Mouse (Mus musculus): ENCODE results near the gene Ccnyl1. TPM values are rescaled to one million over a fixed set of nuclear protein-coding genes. Genes with fewer than 3 reads are reported as not detected.

The Ccnyl1 gene
- polyA plus RNA-seq, 1 experiment: 31.6 TPM

DNA sequence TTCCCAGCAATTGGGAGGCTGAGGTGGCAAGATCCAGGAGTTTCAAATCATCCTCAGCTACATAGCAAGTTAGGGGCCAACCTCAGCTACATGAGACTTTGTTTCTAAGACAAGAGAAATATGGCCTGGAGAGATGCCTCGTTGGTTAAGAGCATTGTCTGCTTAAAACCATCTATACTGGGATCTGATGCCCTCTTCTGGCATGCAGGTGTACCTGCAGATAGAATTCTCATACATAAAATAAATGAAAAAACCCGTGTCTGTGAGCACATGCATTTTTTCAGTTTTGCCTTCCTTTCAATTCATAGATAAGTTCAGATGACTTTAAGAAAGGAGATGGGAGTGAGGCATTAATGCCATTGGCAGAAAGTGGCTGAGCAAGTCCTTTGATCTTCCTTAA lies 19.6 kb downstream of the Ccnyl1 start:
- H3K4me1 ChIP-seq (ENCODE audit: control insufficient read depth, insufficient read depth, low read length): no peaks in the 10 kb centered on the region
- no peaks in the 10 kb centered on the region for H3K27me3 ChIP-seq (ENCODE audit: control insufficient read depth, insufficient read depth, low read length, poor library complexity, severe bottlenecking)
- H3K36me3 ChIP-seq (ENCODE audit: control insufficient read depth, insufficient read depth, low read length, poor library complexity, severe bottlenecking): no peaks in the 10 kb centered on the region; the same call in 1 of the 2 replicates
- H3K27ac ChIP-seq (ENCODE audit: insufficient read depth, low read length): no peak overlapping the region
- TF ChIP-seq CTCF (IDR thresholded peaks at IDR 0.05; ENCODE audit: low read depth, low read length): no peak
- no peak for TF ChIP-seq EP300 (IDR thresholded peaks at IDR 0.05; ENCODE audit: insufficient read depth, low read depth, low read length)
- TF ChIP-seq POLR2A (IDR thresholded peaks at IDR 0.05; ENCODE audit: insufficient read depth, low read length): no peak
- H3K9ac ChIP-seq (ENCODE audit: low read depth, poor library complexity, severe bottlenecking): no peak overlapping the region
- no peaks in the 10 kb centered on the region for H3K9me3 ChIP-seq (replicated peaks; ENCODE audit: control insufficient read depth, insufficient read depth, low read length, poor library complexity, severe bottlenecking)
- no peak overlapping the region for H3K4me3 ChIP-seq (ENCODE audit: low read depth, low read length)

DNA sequence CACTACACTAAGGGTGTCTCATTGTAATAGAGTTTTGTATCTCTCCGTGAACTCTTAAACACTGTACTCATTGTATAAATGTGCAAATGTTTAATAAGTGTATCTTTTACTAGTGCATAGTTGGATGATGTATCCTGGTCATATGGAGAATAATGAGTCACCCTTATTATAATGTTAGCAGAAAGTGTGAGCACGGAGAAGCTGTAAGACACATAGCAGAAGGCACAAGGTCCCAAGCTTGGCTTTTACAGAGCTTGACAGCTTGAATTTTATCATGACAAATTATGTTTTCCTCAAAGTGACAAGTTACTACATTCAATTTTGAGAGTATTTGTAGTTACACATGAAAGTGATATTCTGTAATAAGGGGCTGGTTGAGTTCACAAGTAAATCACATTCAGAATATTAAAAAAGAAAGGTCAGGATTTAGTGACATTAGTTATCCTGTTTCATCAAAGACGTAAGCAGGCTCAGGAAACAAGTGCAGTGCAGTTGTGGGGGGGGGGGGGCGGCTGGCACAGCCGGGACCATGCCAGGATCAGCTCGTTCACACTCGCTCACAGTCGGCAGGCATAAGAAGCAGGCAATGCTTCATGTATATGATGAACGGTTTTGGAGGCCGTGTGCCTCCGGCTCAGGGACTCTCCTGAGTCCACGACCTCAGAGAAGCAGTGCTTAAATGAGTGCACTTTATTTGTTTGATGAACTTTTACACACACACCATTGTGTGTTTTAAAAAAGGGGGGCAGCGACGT lies 21.9 kb downstream of the Ccnyl1 start:
- no peaks in the 10 kb centered on the region for H3K27me3 ChIP-seq (ENCODE audit: control insufficient read depth, insufficient read depth, low read length, poor library complexity, severe bottlenecking)
- no peak overlapping the region for H3K4me3 ChIP-seq (ENCODE audit: low read depth, low read length)
- H3K36me3 ChIP-seq (ENCODE audit: control insufficient read depth, insufficient read depth, low read length, poor library complexity, severe bottlenecking): no peaks in the 10 kb centered on the region; the same call in 1 of the 2 replicates
- H3K9me3 ChIP-seq (replicated peaks; ENCODE audit: control insufficient read depth, insufficient read depth, low read length, poor library complexity, severe bottlenecking): no peaks in the 10 kb centered on the region
- H3K27ac ChIP-seq (ENCODE audit: insufficient read depth, low read length): no peak overlapping the region
- no peak overlapping the region for H3K9ac ChIP-seq (ENCODE audit: low read depth, poor library complexity, severe bottlenecking)
- no peaks in the 10 kb centered on the region for H3K4me1 ChIP-seq (ENCODE audit: control insufficient read depth, insufficient read depth, low read length)
- TF ChIP-seq EP300 (IDR thresholded peaks at IDR 0.05; ENCODE audit: insufficient read depth, low read depth, low read length): no peak
- TF ChIP-seq POLR2A (IDR thresholded peaks at IDR 0.05; ENCODE audit: insufficient read depth, low read length): no peak
- TF ChIP-seq CTCF (IDR thresholded peaks at IDR 0.05; ENCODE audit: low read depth, low read length): no peak

DNA sequence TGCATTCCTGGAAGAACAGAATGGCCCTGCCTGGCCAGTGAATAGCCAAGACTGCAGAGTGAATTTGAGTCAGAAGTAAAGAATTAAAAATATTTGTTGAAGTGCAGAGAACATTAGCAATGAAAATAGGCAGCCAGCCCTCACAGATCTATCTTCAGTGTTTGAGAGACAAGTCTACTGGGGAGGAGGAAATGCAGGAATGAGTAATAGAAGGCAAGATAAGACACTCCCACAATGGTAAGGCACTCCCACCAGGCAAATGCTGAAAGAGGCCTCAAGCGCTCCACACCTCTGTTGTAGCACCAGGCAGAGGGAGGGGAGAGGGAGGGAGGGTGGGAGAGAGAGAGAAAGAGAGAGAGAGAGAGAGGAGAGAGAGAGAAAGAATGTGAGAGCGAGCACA lies 25.2 kb downstream of the Ccnyl1 start:
- no peaks in the 10 kb centered on the region for H3K27me3 ChIP-seq (ENCODE audit: control insufficient read depth, insufficient read depth, low read length, poor library complexity, severe bottlenecking)
- peaks cover 3% of the 10 kb centered on the region; the same call in 1 of the 2 replicates for H3K36me3 ChIP-seq (ENCODE audit: control insufficient read depth, insufficient read depth, low read length, poor library complexity, severe bottlenecking)
- H3K4me3 ChIP-seq (ENCODE audit: low read depth, low read length): no peak overlapping the region
- H3K9ac ChIP-seq (ENCODE audit: low read depth, poor library complexity, severe bottlenecking): no peak overlapping the region
- H3K27ac ChIP-seq (ENCODE audit: insufficient read depth, low read length): no peak overlapping the region
- no peaks in the 10 kb centered on the region for H3K9me3 ChIP-seq (replicated peaks; ENCODE audit: control insufficient read depth, insufficient read depth, low read length, poor library complexity, severe bottlenecking)
- TF ChIP-seq CTCF (IDR thresholded peaks at IDR 0.05; ENCODE audit: low read depth, low read length) (no peak), POLR2A (IDR thresholded peaks at IDR 0.05; ENCODE audit: insufficient read depth, low read length) (no peak), EP300 (IDR thresholded peaks at IDR 0.05; ENCODE audit: insufficient read depth, low read depth, low read length) (no peak)
- no peaks in the 10 kb centered on the region for H3K4me1 ChIP-seq (ENCODE audit: control insufficient read depth, insufficient read depth, low read length)

DNA sequence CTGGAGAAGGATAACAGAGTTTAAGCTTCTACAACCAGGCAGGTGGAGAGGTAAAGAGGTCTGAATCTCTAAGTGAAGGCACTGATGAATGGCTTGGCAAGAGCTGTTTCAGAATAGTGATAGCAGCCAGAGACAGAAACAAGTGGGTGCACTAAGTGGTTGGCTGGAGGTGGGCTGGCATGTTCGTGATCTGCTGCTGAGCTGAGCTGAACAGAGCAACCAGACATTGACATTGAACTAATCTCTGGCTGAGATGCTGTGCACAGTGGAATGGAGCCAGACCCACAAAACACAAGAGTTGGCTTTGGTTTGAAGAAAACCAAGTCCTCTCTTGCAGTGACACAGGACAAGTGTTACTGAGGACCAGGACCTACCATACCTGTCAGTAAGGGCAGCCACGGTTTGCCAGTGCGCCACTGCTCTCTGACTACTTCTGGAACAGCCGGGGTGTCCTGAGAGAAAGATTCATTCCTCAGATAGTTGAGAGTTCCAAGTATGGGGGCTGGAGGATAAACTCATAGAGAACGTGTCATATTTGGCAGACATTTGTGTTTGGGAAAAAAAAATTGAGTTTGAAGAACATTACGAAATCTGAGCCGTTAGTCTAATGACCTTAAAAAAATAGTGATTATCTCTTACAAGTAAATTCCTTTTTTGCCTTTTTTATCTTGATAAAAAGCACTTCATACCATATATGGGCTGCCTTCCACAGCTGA lies 26.5 kb downstream of the Ccnyl1 start:
- H3K9ac ChIP-seq (ENCODE audit: low read depth, poor library complexity, severe bottlenecking): no peak overlapping the region
- H3K27me3 ChIP-seq (ENCODE audit: control insufficient read depth, insufficient read depth, low read length, poor library complexity, severe bottlenecking): no peaks in the 10 kb centered on the region
- H3K27ac ChIP-seq (ENCODE audit: insufficient read depth, low read length): no peak overlapping the region
- TF ChIP-seq POLR2A (IDR thresholded peaks at IDR 0.05; ENCODE audit: insufficient read depth, low read length) (no peak), CTCF (IDR thresholded peaks at IDR 0.05; ENCODE audit: low read depth, low read length) (no peak), EP300 (IDR thresholded peaks at IDR 0.05; ENCODE audit: insufficient read depth, low read depth, low read length) (no peak)
- no peak overlapping the region for H3K4me3 ChIP-seq (ENCODE audit: low read depth, low read length)
- no peaks in the 10 kb centered on the region for H3K4me1 ChIP-seq (ENCODE audit: control insufficient read depth, insufficient read depth, low read length)
- peaks cover 6% of the 10 kb centered on the region for H3K36me3 ChIP-seq (ENCODE audit: control insufficient read depth, insufficient read depth, low read length, poor library complexity, severe bottlenecking)
- no peaks in the 10 kb centered on the region for H3K9me3 ChIP-seq (replicated peaks; ENCODE audit: control insufficient read depth, insufficient read depth, low read length, poor library complexity, severe bottlenecking)

DNA sequence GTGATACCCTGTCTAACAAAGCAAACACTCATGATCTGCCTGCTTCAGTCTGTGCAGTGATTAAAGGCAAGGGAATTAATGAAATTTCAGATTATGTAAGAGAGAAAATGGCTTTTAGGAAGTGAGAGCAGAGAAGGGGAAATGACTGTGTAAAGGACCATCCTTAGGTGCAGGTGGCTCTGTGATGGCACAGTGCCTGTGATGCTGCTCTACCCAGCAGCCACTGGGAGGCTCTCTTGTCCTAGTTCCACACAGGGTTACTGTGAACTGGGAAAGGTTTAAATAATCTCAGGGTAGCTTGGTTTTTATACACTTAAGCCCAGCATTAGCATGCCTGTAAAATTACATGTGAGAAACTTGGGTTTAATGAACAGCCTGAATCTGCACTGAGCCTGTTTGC lies 27.2 kb downstream of the Ccnyl1 start:
- H3K4me3 ChIP-seq (ENCODE audit: low read depth, low read length): no peak overlapping the region
- H3K9me3 ChIP-seq (replicated peaks; ENCODE audit: control insufficient read depth, insufficient read depth, low read length, poor library complexity, severe bottlenecking): no peaks in the 10 kb centered on the region
- no peak overlapping the region for H3K27ac ChIP-seq (ENCODE audit: insufficient read depth, low read length)
- no peaks in the 10 kb centered on the region for H3K27me3 ChIP-seq (ENCODE audit: control insufficient read depth, insufficient read depth, low read length, poor library complexity, severe bottlenecking)
- no peak overlapping the region for H3K9ac ChIP-seq (ENCODE audit: low read depth, poor library complexity, severe bottlenecking)
- no peak for TF ChIP-seq POLR2A (IDR thresholded peaks at IDR 0.05; ENCODE audit: insufficient read depth, low read length)
- TF ChIP-seq CTCF (IDR thresholded peaks at IDR 0.05; ENCODE audit: low read depth, low read length): peak; percentile 76
- no peaks in the 10 kb centered on the region for H3K4me1 ChIP-seq (ENCODE audit: control insufficient read depth, insufficient read depth, low read length)
- H3K36me3 ChIP-seq (ENCODE audit: control insufficient read depth, insufficient read depth, low read length, poor library complexity, severe bottlenecking): peaks cover 6% of the 10 kb centered on the region

DNA sequence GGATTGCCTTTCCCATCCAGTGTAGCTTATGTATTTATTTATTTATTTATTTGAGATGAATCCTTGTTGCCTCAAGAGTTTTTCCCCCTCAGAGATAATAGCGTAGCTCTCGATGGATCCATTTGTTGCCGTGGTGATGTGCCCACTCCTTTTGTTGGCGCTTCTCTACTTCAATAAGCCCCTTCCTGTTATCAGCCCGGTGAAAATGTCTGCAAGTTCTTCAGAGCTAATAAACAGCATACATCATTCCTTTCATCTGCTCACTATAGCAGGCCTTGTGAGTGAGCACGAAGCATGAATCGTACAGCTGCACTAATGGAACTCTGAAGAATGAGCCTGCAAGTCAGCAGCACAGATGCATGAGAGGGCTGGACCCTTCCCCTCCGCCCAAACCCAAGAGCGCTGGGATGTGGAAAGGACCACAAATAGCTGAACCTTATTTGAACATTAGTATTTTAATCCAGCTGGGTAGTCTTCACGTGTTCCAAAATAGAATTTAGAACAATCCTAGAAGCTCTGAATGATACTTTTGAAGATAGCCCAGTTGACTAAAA lies 30.9 kb downstream of the Ccnyl1 start:
- Histone ChIP-seq H3K36me3 (ENCODE audit: control insufficient read depth, insufficient read depth, low read length, poor library complexity, severe bottlenecking) (peaks cover 11% of the 10 kb centered on the region), H3K9ac (ENCODE audit: low read depth, poor library complexity, severe bottlenecking) (no peak overlapping the region), H3K4me1 (ENCODE audit: control insufficient read depth, insufficient read depth, low read length) (peaks cover 2% of the 10 kb centered on the region), H3K4me3 (ENCODE audit: low read depth, low read length) (no peak overlapping the region), H3K9me3 (replicated peaks; ENCODE audit: control insufficient read depth, insufficient read depth, low read length, poor library complexity, severe bottlenecking) (no peaks in the 10 kb centered on the region), H3K27ac (ENCODE audit: insufficient read depth, low read length) (no peak overlapping the region), H3K27me3 (ENCODE audit: control insufficient read depth, insufficient read depth, low read length, poor library complexity, severe bottlenecking) (no peaks in the 10 kb centered on the region)
- no peak for TF ChIP-seq CTCF (IDR thresholded peaks at IDR 0.05; ENCODE audit: low read depth, low read length)
- no peak for TF ChIP-seq POLR2A (IDR thresholded peaks at IDR 0.05; ENCODE audit: insufficient read depth, low read length)
- no peak for TF ChIP-seq EP300 (IDR thresholded peaks at IDR 0.05; ENCODE audit: insufficient read depth, low read depth, low read length)

All from ES-Bruce4 (cell line).